Mouse (Mus musculus): Measurements from ENCODE around the gene Atp5g1. TPM values are rescaled to one million over a fixed set of nuclear protein-coding genes. Genes with fewer than 3 reads are reported as not detected.

The Atp5g1 gene
- polyA plus RNA-seq, 1 experiment from 2014 or later: 1,946 TPM

DNA sequence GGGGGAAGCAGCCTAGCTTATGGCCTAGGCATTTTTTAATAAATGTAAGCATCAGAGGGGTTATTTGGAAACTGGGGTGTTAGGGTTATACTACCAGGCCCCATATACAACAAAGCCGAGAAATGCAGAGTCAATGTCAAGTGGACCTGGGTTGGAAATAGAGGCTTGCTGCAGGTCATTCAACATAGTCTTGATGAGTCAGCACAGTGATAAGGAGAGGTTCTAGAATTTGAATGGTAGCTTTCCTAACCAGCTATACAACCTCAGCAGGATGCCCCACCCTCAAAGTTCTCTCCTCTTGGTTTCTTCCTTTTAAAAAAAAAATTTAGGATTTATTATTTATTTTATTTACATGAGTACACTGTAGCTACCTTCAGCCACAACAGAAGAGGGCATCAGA lies 4.5 kb downstream of the Atp5g1 start:
- no peaks in the 10 kb centered on the region for H3K27me3 ChIP-seq
- no peak overlapping the region for H3K27ac ChIP-seq
- no peak overlapping the region for H3K4me2 ChIP-seq
- peaks cover 14% of the 10 kb centered on the region for H3K4me1 ChIP-seq (replicated peaks)
- no peak for ATAC-seq (replicated peaks; ENCODE audit: insufficient number of reproducible peaks, insufficient read depth, low FRiP score, low read depth)
- no peaks in the 10 kb centered on the region for H3K9me3 ChIP-seq (replicated peaks)
- no peak overlapping the region for H3K9ac ChIP-seq
- 78% methylated on average over 1 of the region's 1 CpGs for WGBS
- H3K36me3 ChIP-seq: peaks cover 16% of the 10 kb centered on the region; the same call in 1 of the 2 replicates
- H3K4me3 ChIP-seq: no peak overlapping the region

DNA sequence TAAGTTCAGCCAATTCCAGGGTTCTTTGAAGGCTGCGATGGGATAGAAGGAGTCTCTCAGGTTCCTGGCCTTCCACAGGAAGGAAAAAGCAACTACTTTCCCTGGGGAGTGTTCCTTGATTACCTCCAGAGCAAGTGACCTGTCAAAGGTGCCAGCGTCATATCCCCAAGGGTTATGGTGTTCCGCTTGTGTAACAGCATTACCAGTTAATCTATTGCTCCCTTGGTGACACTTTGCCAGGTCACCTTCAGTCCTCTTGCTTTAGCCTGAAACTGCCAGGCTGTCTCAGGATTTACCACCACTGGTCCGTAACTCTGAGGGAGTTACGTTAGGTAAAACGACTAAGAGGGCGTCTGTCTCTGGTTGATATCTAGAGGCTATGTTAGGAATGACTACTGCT lies 5.1 kb downstream of the Atp5g1 start:
- WGBS: 81% methylated on average over 7 of the region's 7 CpGs
- no peak overlapping the region for H3K4me3 ChIP-seq

DNA sequence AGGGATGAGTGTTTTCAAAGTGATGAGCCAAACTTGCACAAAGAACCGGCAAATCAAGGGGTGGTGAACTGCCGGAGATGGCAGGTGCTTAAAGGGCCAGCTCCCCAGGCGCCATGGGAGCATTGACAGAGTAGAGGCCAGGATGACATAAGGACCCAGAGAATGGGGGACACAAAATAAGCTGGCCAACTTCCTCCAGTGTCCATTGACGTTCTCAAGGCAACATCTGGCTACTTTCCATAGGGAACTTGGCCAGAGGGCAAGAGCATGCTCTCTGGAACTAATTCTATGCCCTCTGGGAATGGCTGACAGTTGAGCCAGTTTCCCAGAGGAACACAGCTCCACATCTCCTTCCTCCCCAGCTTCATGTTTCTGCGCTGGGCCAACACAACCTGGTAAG lies 7.2 kb downstream of the Atp5g1 start:
- Histone ChIP-seq H3K4me3 (no peak overlapping the region), H3K27me3 (no peaks in the 10 kb centered on the region), H3K36me3 (peaks cover 16% of the 10 kb centered on the region; the same call in 1 of the 2 replicates), H3K4me1 (replicated peaks) (peaks cover 19% of the 10 kb centered on the region), H3K4me2 (no peak overlapping the region), H3K9ac (no peak overlapping the region), H3K27ac (no peak overlapping the region), H3K9me3 (replicated peaks) (no peaks in the 10 kb centered on the region)
- 77% methylated on average over 5 of the region's 5 CpGs for WGBS
- ATAC-seq (replicated peaks; ENCODE audit: insufficient number of reproducible peaks, insufficient read depth, low FRiP score, low read depth): no peak

More for the DNA sequence above, 5.1 kb downstream of the Atp5g1 start:
- Histone ChIP-seq H3K9ac (no peak overlapping the region), H3K4me1 (replicated peaks) (peaks cover 19% of the 10 kb centered on the region), H3K27me3 (no peaks in the 10 kb centered on the region), H3K9me3 (replicated peaks) (no peaks in the 10 kb centered on the region), H3K27ac (no peak overlapping the region), H3K36me3 (peaks cover 16% of the 10 kb centered on the region; the same call in 1 of the 2 replicates), H3K4me2 (no peak overlapping the region)
- ATAC-seq (replicated peaks; ENCODE audit: insufficient number of reproducible peaks, insufficient read depth, low FRiP score, low read depth): no peak

DNA sequence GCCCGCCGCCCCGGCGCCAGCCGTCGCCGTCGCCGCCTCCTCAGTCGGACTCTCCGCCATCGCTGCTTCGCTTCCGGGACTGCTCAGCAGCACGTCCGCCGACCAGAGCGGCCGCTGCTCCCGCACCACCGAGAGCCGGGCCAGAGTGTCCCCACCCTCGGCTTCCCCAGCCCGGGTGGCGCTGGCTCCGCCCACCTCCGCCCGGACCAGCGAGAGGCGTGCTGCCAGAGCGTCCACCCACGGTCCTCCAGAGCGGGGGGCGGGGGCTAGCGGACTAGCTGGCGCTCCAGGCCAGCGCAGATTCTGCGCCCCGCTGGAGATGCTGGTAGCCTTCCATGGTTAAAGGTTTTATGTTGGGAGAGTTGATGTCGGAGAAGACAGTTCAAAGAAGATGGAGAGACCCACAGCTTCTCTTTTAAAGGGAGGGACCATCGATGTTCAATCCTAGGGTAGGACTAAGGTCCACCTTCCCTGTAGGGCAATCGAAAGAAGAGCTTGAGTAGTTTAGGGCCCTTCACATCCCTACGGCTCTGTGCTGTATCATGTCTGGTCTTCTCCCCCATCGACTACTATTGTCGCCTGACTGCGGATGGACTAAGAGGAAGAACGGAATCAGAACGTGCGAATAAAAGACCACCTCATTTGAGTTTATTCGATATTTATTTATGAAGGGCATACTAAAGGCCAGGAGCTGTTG lies 10.1 kb downstream of the Atp5g1 start, which contains the start of gene Ube2z:
Ube2z (minus strand) TSS at position 174 of the 697 bp plus-strand sequence.
- Histone ChIP-seq H3K4me3 (peak within 1 kb of the TSS; percentile 95), H3K36me3 (peaks cover 21% of the 10 kb centered on the region), H3K27me3 (no peaks in the 10 kb centered on the region), H3K9me3 (replicated peaks) (no peaks in the 10 kb centered on the region), H3K4me2 (peak within 1 kb of the TSS; percentile 88), H3K4me1 (replicated peaks) (peaks cover 27% of the 10 kb centered on the region), H3K27ac (peak within 1 kb of the TSS; percentile 79), H3K9ac (peak within 1 kb of the TSS; percentile 95)
- peak; percentile 98 for ATAC-seq (replicated peaks; ENCODE audit: insufficient number of reproducible peaks, insufficient read depth, low FRiP score, low read depth)
- WGBS: 5% methylated on average over 45 of the region's 50 CpGs

DNA sequence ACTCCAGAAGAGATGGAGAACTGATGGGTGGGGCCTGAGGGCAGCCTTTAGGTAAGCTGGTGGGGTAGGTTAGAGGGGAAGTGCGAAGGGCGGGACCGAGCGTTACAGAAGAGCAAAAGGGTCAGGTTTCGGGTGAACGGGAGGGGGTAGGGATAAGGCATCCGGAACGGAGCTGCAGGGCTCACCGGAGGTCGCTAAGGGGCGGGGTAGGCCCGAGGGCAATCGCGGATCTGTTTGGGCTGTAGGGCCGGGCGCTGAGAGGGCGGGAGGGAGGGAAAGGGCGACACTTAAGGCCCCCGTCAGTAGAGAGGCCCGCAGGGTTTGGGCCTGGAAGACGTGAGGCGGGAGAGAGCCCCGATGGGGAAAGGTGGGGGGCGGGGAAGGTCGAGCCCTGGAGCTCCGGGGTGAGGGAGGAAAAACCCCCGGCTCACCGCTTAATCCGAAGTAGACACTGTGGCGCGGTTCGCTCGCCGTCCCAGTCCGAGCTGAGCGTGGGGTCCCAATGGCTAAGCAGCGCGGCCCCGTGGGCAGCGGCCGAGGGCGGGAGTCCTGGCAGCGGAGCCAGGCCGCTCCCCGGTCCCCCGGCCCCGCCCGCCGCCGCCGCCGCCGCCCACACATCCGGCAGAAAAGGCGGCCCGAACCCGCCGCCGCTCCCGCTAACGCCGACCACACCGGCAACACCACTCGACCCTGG lies 10.8 kb downstream of the Atp5g1 start:
- under 1% methylated on average over 61 of the region's 64 CpGs for WGBS
- Histone ChIP-seq H3K4me1 (replicated peaks) (peaks cover 27% of the 10 kb centered on the region), H3K9me3 (replicated peaks) (no peaks in the 10 kb centered on the region), H3K27ac (peak overlapping the region; percentile 79), H3K4me2 (peak overlapping the region; percentile 88), H3K9ac (peak overlapping the region; percentile 95), H3K36me3 (peaks cover 24% of the 10 kb centered on the region), H3K27me3 (no peaks in the 10 kb centered on the region), H3K4me3 (peak overlapping the region; percentile 95)
- peak; percentile 53 for ATAC-seq (replicated peaks; ENCODE audit: insufficient number of reproducible peaks, insufficient read depth, low FRiP score, low read depth)

DNA sequence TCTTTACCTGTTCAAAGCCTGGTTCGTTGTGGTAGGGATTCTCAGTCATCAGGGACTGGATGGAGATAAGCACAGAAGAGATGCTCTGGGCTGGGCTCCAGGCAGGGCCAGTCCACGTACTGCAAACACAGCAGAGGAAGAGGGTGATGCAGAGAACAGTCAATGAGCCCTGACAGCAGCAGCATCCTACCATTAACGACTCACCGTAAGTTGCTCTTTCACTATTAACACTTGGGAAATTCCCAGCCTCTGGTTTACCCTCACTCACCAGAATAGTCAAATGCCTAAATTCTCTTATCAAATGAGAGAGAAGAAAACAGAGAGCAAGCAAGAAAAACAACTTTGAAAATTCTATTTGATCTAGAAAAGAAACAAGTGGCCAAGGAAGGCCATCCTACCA lies 17.2 kb downstream of the Atp5g1 start:
- H3K9me3 ChIP-seq (replicated peaks): no peaks in the 10 kb centered on the region
- 78% methylated on average over 4 of the region's 4 CpGs for WGBS
- H3K4me1 ChIP-seq (replicated peaks): peaks cover 10% of the 10 kb centered on the region
- no peaks in the 10 kb centered on the region for H3K27me3 ChIP-seq
- no peak overlapping the region for H3K4me3 ChIP-seq
- H3K4me2 ChIP-seq: no peak overlapping the region
- no peak for ATAC-seq (replicated peaks; ENCODE audit: insufficient number of reproducible peaks, insufficient read depth, low FRiP score, low read depth)
- H3K27ac ChIP-seq: no peak overlapping the region
- H3K9ac ChIP-seq: no peak overlapping the region
- H3K36me3 ChIP-seq: peaks cover 76% of the 10 kb centered on the region

DNA sequence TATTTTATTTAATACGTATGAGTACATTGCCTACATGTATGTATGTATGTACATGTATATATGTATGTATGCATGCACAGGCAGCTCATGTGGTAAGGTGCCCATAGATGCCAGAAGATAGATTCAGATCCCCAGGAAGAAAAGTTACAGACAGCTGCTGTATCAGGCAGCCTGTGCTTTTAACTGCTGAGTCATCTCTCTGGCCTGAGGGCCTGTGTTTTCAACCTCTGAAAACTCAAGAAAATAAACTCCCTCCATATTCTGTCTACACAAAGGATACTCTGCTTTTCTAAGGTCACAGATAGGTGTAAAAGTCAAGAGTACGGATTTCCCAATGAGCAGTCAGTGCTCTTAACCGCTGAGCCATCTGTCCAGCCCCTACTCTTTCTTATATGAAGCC lies 24.6 kb downstream of the Atp5g1 start:
- no peak overlapping the region for H3K9ac ChIP-seq
- no peaks in the 10 kb centered on the region for H3K4me1 ChIP-seq (replicated peaks)
- no peak overlapping the region for H3K4me2 ChIP-seq
- H3K27me3 ChIP-seq: no peaks in the 10 kb centered on the region
- no peak overlapping the region for H3K27ac ChIP-seq
- peaks cover 85% of the 10 kb centered on the region for H3K36me3 ChIP-seq
- ATAC-seq (replicated peaks; ENCODE audit: insufficient number of reproducible peaks, insufficient read depth, low FRiP score, low read depth): no peak
- H3K4me3 ChIP-seq: no peak overlapping the region
- WGBS: 93% methylated on average over 3 of the region's 3 CpGs
- H3K9me3 ChIP-seq (replicated peaks): no peaks in the 10 kb centered on the region

DNA sequence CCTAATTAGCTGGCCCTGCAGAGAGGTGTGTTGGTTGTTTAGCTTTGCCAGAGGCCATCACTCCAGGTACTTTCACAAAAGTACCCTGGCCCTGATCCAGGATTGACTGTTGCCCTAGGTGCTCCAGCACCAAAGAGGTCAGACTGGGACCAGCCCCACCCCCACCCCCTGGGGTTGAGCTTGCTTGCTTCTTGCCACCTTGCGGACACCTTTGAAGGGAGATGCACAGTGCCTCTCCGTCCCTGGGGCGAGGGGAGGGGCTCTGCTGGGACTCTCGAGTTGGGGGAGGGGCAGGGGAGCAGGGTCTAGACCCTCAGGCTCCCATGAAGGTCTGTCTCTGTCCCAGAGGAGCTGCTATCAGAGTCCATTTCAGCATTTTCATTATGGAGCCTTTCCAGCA lies 25.5 kb downstream of the Atp5g1 start:
- 83% methylated on average over 4 of the region's 4 CpGs for WGBS
- Histone ChIP-seq H3K27me3 (no peaks in the 10 kb centered on the region), H3K4me1 (replicated peaks) (no peaks in the 10 kb centered on the region), H3K4me2 (no peak overlapping the region), H3K27ac (no peak overlapping the region), H3K9ac (no peak overlapping the region), H3K9me3 (replicated peaks) (no peaks in the 10 kb centered on the region), H3K36me3 (peaks cover 81% of the 10 kb centered on the region), H3K4me3 (no peak overlapping the region)
- no peak for ATAC-seq (replicated peaks; ENCODE audit: insufficient number of reproducible peaks, insufficient read depth, low FRiP score, low read depth)

DNA sequence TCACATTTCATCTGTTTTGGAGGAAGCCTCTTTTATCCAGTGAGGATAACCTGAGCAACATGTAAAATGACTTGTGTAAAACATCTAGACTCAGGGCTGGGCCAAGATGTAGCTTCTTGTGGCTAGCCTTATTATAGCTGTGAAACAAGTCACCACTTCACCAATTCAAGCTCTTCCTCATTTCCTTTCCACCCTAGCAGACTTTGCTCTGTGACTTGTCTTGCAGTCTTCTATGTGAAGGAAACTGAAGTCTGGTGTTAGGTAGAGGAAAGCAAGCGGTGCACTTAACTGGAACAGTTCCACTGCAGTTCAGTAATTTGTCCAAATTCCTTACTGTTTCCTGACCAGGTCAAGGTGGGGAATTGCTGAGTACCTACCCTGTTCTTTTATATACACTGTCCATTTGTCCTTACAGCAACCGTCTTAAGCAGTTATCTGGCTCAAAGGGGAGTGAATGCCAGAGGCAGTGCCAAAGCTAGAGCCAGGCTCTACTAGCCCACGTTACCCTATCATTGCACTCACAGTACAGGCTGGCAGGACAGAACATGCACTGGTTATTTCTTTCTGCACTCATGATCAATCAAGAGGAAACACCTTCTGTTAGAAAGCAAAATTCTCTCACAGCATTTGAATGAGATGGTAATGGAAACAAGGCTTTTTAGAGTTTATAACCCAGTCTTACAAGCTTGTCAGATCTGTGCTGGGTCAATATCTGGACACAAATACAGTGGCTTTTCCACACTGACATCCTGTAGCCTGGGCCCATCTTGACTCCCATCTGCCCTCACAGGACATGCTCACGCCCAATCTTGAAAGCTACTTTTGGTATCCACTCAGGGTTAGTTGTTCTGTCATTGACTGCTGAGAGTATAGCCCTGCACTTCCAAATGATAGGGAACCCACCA lies 27.7 kb downstream of the Atp5g1 start:
- Histone ChIP-seq H3K9me3 (replicated peaks) (no peaks in the 10 kb centered on the region), H3K27ac (no peak overlapping the region), H3K36me3 (peaks cover 72% of the 10 kb centered on the region), H3K4me2 (no peak overlapping the region), H3K9ac (no peak overlapping the region), H3K27me3 (no peaks in the 10 kb centered on the region), H3K4me3 (no peak overlapping the region), H3K4me1 (replicated peaks) (no peaks in the 10 kb centered on the region)
- WGBS: 72% methylated on average over 4 of the region's 4 CpGs
- no peak for ATAC-seq (replicated peaks; ENCODE audit: insufficient number of reproducible peaks, insufficient read depth, low FRiP score, low read depth)

DNA sequence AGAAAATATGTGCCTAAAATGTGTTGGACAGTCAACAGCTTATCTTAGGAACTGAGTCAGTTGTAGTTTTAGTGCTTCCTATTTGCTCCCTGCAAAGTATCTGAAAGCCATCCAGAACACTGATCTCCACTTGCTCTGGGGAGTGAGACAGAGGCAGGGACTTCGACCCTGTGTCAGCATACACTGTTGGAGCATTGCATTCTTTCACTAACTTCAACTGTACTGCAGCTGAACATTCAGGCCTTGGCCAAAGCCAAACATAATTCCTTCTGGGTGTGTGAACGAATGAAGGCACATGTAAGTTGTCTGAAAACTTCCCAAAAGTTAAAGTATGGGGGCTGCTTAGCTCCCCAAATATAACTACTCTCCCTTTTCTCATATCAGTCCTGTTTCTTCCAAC lies 28.7 kb downstream of the Atp5g1 start:
- Histone ChIP-seq H3K36me3 (peaks cover 68% of the 10 kb centered on the region), H3K9me3 (replicated peaks) (no peaks in the 10 kb centered on the region), H3K4me3 (no peak overlapping the region), H3K27me3 (no peaks in the 10 kb centered on the region), H3K27ac (no peak overlapping the region), H3K4me2 (no peak overlapping the region), H3K4me1 (replicated peaks) (no peaks in the 10 kb centered on the region), H3K9ac (no peak overlapping the region)
- 66% methylated on average over 2 of the region's 2 CpGs for WGBS
- no peak for ATAC-seq (replicated peaks; ENCODE audit: insufficient number of reproducible peaks, insufficient read depth, low FRiP score, low read depth)

DNA sequence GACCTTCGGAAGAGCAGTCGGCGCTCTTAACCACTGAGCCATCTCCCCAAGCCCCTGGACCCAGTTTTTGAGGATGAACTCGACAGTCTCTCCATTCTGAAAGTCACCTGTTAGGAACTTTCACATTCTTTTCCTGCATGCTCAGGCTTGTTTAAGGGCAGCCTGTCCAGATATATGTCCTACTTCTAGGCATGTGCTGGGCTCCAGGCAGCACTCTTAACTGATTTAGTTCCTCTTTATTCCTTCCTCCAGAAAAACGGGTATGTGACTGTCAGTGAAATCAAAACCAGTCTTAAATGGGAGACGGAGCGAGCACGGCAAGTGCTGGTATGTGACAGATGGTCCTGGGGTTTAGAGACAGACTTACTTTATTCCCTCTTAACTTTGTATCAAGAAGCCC lies 29.4 kb downstream of the Atp5g1 start:
- no peak for ATAC-seq (replicated peaks; ENCODE audit: insufficient number of reproducible peaks, insufficient read depth, low FRiP score, low read depth)
- H3K4me3 ChIP-seq: no peak overlapping the region
- H3K4me2 ChIP-seq: no peak overlapping the region
- H3K27ac ChIP-seq: no peak overlapping the region
- H3K4me1 ChIP-seq (replicated peaks): no peaks in the 10 kb centered on the region
- H3K27me3 ChIP-seq: no peaks in the 10 kb centered on the region
- H3K9ac ChIP-seq: no peak overlapping the region
- H3K36me3 ChIP-seq: peaks cover 64% of the 10 kb centered on the region
- H3K9me3 ChIP-seq (replicated peaks): no peaks in the 10 kb centered on the region
- WGBS: 82% methylated on average over 8 of the region's 8 CpGs
